Mouse (Mus musculus) cerebellum, postnatal 4 days (tissue): ENCODE results near the gene Kif5c.

Source experiments
- DNase-seq, 2 experiments: peaks; one replicate each; pipeline ENCODE4 v3.0.0; 2022; ENCODE audit warnings: low spot score in 2 of 2, mixed read lengths in 1 of 2

Gene Kif5c

GRCm38 (mm10) chr2:49621234-49621633, 2.1 kb downstream of the Kif5c start:
- DNase-seq = no peak

DNA sequence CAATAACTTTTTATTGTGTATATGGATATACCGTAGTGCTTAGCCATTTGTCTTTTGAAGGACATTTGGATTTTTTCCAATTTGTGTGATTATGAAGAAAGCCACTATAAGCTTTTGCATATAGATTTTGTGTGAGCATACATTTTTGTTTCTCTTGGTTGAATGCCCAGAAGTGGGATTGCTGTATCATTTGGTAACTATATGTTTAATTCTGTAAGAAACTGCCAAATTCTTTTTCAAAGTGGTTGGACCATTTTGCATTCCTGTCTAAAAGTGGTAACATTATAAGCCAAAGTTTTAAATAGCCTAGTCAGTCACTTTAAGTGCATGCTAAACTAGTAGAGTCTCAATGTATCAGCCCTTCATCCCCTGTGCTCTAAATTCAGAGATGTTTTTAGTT, 6.5 kb downstream of the Kif5c start:
- DNase-seq = no peak

- peak in 1 of 2 experiments; percentile 59 for DNase-seq
Observed at GRCm38 (mm10) chr2:49627611-49628010, 8.5 kb downstream of the Kif5c start.

DNA sequence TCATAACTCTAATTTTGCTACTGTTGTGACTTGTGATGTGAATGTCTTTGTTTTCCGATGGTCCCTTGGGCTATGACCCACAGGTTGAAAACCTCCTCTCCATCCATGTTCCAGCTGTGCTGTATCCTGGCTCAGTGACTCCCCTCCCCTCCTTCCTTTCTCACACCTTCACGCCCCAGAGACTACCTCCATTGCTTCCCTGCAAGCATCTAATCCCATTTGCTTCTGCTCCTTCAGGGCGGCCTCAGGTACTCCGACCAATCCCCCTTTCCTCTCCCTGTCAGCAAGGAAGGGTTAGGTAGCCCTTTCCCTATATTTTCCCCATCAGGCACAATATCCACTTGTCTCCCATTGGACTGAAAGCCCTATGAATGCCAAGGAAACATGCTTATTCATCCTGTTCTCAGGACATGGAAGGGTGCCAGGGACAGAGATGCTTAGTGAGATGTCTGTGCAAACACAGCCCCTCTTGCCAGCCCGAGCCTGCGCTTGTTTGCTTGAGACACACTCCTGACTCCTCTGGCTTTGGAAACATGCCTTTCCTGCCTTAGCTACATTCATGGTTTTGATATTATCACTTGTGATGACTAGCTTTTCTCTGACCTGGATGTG, 9.1 kb downstream of the Kif5c start:
- peak in 1 of 2 experiments; percentile 58 for DNase-seq

DNA sequence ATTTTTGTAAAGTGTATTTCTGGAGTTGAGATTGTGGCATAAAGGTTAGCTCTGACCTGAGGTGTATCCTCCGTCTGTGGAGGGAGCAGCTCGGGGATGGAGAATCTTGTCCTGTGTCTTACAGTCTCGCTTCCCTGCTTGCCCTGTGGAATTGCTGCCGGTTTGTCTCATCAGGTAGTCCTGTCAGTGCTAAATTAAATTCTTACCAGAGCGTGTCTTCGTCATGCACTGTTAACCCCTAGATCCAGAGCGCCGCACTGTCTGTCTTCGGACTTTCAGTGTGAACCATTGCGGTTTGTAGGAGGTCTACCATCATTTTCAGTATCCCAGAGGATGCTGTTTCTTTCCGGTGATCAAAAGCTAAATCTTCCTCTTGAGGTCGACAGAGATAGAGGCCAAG, 10.1 kb downstream of the Kif5c start:
- no peak for DNase-seq

- no peak for DNase-seq
Observed at GRCm38 (mm10) chr2:49630636-49631035, 11.5 kb downstream of the Kif5c start.

DNA sequence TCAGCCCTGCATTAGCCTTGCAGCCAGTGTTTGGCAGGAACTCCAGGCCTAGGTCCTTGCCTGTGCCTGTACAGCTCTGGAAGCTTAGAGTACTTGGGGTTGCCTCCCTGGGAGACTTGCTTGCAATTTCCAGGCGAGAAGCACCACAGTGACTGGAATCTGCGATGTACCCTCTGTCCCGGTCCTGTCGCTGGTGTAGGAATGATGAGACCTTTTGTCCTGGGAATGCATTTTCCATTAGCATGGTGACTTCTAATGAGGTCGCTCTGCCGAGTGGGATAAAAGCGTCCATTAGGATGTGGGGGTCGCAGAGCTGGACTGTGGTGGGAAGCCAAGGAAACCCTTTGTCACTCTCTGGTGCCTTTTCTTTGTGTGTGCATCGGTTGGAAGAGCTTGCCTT, 14.1 kb downstream of the Kif5c start:
- DNase-seq = no peak

GRCm38 (mm10) chr2:49642761-49643160, 23.7 kb downstream of the Kif5c start:
- DNase-seq = no peak

DNA sequence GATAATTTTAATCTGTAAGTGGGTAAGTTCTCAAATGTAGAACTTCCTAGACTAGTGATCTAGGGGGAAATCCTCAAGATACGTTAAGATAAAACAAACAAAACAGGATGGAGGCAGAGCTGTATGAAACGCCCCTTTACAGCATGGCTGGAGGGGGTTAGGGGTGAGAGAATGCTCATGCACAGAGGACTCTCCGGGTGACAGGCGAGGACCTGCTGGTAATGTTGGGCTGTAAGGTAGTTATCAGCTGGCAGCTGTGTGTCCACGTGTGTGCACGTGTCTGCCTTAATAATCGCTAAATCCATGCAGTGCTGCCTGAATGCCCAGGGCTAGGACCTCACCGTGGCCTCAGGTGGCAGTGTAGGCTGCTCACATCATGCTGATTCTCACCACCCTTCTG, 24.7 kb downstream of the Kif5c start:
- no peak for DNase-seq

DNA sequence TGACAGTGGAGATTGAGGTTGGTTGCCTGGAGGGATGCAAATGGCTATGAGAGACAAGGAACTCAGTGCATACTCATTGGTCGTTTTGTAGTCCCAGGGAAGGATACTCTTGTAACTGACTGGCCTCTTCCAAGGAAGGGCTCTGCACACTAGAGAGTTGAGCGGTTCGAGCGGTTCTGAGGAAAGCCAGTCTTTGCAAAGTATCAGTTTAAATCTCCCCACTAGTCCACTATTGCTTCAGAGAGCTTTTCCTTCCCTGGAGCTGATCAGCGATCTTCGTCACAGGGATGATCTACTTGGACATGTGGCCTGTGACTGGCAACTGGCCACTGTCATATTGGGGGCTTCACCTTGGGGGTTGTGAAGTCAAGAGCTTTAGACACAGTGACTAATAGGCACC, 28.5 kb downstream of the Kif5c start:
- no peak for DNase-seq

GRCm38 (mm10) chr2:49648344-49648743, 29.2 kb downstream of the Kif5c start:
- DNase-seq = no peak

DNA sequence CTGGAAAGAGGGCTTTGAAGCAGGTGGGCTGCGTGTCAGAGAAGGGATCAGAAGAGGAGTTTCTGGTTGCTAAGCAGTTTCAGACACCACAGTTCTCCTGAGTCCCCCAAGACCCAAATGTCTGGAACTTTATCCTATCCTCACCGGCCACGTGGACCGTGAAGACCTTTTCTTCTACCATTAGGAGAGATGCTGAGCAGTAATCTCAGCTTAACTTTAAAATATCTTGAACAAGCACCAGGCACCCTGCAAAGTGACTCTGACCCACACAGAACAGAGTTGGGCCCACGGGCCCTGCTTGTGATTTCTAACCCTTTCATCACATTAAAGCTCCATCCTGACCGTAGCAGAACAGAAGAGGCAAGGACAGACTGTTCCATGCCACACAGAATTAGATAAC, 29.7 kb downstream of the Kif5c start:
- no peak for DNase-seq

DNA sequence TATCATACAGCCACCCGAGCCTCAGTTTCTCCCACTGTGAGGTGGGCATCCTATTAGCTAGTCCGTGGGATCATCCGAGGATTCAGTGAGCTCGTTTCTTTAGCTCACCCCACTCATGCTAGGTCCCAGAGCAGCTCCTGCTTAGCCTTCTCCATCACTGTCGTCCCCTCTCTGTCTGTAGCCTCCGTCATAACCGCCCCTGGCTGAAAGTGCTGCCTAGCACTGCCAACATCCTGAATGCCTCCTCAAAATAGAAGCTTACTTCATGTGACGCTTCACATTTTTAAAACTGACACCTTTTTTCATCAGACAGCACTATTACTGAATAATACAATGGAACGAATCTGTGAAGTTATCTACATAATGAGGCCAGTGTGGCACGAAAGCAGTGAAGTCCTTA, 30.1 kb downstream of the Kif5c start:
- DNase-seq = no peak

DNA sequence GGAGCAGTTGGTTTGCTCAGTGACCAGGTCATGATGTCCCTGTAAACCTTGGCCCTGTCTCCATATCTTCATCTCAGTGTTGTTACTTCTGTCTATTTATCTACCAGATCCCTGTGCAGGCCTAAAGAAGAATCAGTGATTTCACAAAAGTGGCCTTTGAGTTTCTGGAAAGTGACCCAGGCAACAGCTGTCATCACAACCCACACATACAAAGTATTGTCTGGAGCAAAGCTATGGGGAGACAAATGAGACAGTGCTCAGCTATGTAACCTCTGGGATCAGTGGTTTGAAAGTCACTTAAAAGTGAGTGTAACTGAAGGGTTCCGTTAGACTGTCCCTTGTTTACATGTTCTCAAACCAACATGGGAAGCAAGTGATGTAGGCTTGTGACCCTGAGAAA, 32.6 kb downstream of the Kif5c start:
- no peak for DNase-seq

DNA sequence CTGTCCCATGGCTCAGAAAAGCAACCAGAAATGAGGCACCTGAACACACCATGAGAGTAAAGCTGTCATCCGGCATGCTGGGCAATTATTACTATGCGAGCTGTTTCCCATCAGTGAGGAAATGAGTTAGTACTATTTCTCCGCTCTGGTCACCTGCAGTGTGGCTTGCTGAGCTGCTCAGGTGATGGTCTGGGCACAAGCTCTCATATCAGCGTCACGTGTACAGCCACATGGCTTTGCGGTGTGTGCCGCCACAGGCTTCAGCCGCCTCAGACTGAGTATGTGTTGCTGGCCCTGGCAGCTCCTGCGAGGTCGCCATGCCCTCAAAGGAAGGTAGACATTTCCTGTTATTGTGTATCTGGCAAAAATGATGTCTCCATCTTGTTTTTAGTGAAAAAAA, 35.5 kb downstream of the Kif5c start:
- DNase-seq = no peak

DNA sequence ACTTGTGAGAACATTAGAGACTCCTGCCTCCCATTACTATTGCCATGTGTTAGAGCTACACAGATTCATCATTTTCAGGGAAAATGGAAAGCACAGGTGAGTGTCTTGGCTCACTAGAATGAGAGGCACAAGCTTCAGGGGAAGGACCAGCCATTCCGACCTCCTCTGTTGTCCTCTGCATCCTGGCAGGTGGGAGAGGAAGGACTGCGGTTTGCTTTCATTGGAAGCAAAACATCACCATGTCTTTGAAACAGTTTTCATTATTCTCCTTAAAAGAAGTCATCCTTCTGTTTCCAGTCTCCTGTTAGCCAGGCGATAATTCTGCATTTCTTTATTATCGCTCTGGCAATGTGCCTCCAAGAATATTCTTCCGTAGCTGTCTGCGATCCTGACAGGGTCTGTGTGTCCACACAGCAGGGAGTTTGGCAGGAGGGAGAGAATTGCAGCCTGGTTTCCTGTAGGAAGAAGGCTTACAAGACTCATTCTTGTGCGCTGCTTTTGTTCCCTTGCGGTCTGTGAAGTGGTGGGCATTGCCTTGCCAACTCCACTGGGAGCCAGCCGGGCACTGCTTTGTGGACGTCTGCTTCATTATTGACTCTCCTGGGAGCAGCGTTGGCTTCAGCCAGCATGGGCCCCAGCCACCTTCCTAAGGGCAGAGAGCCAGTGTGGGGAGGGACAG, 36.2 kb downstream of the Kif5c start:
- peak in 1 of 2 experiments; percentile 66 for DNase-seq

- DNase-seq = no peak
Observed at GRCm38 (mm10) chr2:49655874-49656195, 36.7 kb downstream of the Kif5c start.

- no peak for DNase-seq
Observed at GRCm38 (mm10) chr2:49656988-49657387, 37.9 kb downstream of the Kif5c start.

- no peak for DNase-seq
Observed at GRCm38 (mm10) chr2:49657666-49658065, 38.6 kb downstream of the Kif5c start.

DNA sequence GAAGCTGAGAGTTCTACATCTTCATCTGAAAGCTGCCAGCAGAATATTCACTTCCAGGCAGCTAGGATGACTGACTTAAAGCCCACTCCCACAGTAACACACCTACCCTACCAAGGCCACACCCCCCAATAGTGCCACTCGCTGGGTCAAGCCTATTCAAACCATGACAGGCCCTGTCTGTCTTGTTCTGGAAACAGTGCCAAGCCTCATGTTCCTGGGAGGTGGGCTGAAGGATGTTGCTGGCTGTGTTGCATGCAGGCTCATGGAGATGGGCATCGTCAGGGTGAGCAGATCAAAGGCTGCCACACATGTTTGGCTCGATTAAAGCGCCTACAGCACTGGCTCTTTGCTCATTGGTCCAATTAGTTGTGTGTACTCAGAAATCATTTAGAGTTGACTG, 39.9 kb downstream of the Kif5c start:
- no peak for DNase-seq

DNA sequence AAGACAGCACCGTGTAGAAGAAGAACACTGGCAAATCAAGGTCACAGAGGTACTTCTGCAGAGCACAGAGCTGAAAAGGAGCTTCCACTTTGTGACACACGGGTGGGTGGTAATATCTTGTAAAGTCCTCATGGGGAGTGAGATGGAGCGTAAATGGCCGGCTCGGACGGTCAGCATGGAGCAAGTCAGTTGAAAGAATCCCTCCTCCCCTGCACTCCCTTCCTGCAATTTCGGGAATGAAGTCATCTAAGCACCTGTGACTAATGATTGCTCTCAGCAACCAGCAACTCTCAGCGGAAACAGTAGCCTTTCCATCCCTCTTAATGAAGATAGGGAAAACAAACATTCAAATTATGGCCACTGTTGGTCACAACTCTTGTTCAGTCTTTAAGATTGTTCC, 40.9 kb downstream of the Kif5c start:
- DNase-seq = no peak

DNA sequence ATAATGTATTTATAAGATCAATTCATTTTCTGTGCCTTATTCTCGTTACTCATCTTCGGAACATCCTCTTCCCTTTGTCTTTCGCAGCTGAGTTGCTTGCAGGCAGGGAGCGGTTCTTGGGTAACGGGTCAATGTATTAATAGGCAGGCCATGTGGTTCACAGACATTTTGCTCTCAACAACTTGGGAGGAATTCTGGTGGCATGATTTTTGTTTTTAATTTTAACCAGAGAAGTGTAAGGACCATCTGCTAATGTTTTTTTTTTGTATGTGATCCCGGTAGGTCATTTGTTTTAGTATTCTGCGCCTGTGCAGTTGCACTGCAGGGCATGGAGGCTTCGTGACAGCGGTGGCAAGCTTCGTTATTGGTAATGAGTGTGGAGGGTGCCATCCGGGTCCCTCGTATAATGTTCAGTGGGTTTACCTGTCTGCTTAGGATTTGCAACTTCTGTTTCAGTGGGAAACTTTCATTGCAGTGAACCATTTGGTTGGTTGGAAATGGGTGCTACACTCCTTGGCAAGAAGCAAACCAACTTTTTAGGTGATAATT, 41.4 kb downstream of the Kif5c start:
- no peak for DNase-seq

GRCm38 (mm10) chr2:49661348-49661747, 42.2 kb downstream of the Kif5c start:
- no peak for DNase-seq

DNA sequence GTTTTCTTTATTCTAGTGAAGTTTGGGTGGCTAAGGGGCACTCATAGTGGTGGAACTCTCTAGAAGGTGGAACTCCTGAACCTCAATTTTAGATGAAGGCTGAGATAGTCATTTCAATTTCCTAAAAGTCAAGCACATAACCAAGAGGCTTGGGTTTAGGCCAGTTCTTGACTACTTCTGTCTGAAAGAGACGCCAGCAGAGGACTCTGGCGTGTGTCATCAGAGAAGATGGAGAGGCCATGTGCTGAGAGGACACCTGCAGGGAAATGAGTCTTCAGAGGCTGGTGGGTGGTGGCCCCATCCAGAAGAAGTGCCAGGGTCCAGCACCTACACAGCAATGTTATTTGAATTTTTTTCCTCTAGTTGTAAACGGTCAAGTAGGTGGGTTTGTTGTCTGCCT, 42.8 kb downstream of the Kif5c start:
- DNase-seq = no peak
